Mouse (Mus musculus): ENCODE results near the gene Slc4a4. TPM values are rescaled to one million over a fixed set of nuclear protein-coding genes. Genes with fewer than 3 reads are reported as not detected.
"Not testable (repeated sequence)": the region's sequence is repeated elsewhere in the genome, so short reads cannot be mapped to it uniquely, and the experiment has no call there.

The Slc4a4 gene
- polyA plus RNA-seq, 1 experiment from 2014 or later, result 2.5 TPM

DNA sequence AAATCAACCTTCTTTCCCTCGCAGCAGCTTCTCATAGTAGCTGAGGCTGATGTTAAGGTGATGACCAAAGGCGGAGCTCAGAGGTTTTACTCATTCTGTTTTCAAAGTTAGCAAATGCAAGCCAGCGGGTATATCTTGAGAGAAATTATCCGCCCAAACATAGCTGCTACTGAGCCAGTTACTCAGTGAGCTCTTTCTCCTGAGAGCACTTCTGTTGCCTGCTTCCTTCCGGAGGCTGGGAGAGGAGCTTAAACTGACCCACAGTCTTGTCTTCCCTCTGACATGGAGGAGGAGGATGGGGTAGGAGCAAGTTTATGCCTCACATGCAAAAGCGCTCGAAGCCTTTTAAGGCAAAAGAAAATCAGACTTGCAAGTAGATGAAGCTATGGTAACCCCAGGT is 201.3 kb downstream of the Slc4a4 start:
- Histone ChIP-seq H3K27ac (no peak overlapping the region), H3K36me3 (no peaks in the 10 kb centered on the region), H3K4me1 (replicated peaks) (no peaks in the 10 kb centered on the region), H3K27me3 (ENCODE audit: insufficient read depth, poor library complexity, severe bottlenecking) (no peaks in the 10 kb centered on the region), H3K9me3 (no peaks in the 10 kb centered on the region), H3K4me3 (no peak overlapping the region)
- no peak for DNase-seq (ENCODE audit: low spot score)
- WGBS, result 92% methylated on average over 7 of the region's 7 CpGs

DNA sequence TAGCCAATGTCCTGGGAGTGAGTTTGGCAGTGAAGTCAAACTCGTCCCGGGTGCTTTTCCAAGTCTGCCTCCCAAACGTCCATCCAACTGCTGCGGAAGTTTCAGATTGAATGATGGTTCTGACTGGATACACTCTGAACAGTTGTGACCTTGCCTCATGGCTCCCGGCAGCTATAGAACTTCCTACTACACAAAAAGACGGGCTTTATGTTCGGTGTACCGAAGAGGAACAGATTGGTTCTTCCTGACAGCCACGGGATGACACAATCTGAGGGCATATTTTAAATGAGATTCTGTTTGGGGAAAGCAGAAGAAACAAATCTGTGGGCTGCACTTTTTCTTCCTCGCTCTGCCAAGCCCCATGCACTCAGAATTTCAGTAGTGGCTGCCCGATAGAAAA is 201.8 kb downstream of the Slc4a4 start:
- no peaks in the 10 kb centered on the region for H3K9me3 ChIP-seq
- no peak for DNase-seq (ENCODE audit: low spot score)
- H3K4me3 ChIP-seq, result no peak overlapping the region
- H3K27me3 ChIP-seq (ENCODE audit: insufficient read depth, poor library complexity, severe bottlenecking), result no peaks in the 10 kb centered on the region
- H3K36me3 ChIP-seq, result no peaks in the 10 kb centered on the region
- H3K27ac ChIP-seq, result no peak overlapping the region
- no peaks in the 10 kb centered on the region for H3K4me1 ChIP-seq (replicated peaks)
- WGBS, result 75% methylated on average over 11 of the region's 11 CpGs

- Histone ChIP-seq H3K4me3 (no peak overlapping the region), H3K4me1 (replicated peaks) (no peaks in the 10 kb centered on the region), H3K27me3 (ENCODE audit: insufficient read depth, poor library complexity, severe bottlenecking) (no peaks in the 10 kb centered on the region), H3K27ac (no peak overlapping the region), H3K9me3 (no peaks in the 10 kb centered on the region), H3K36me3 (no peaks in the 10 kb centered on the region)
- no peak for DNase-seq (ENCODE audit: low spot score)
- WGBS, result 82% methylated on average over 3 of the region's 3 CpGs
These were observed 203.5 kb downstream of the Slc4a4 start for GRCm38 (mm10) chr5:89090131-89090530.

DNA sequence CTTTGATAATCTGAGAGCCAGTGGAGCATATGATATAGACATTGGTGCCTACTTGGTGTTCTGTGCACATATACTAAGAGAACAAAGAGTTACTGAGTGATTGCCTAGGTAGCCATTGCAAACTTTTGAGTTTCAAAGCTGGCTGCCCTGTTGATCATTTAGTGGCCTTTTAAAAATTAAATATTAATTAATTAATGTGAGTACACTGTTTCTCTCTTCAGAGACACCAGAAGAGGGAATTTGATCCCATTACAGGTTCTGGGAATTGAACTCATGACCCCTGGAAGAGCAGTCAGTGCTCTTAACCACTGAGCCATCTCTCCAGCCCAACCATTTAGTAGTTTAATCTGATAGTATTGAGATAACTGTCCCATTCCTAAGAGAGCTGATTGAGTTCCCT is 209.8 kb downstream of the Slc4a4 start:
- DNase-seq (ENCODE audit: low spot score), result no peak
- Histone ChIP-seq H3K27ac (no peak overlapping the region), H3K4me1 (replicated peaks) (no peaks in the 10 kb centered on the region)

DNA sequence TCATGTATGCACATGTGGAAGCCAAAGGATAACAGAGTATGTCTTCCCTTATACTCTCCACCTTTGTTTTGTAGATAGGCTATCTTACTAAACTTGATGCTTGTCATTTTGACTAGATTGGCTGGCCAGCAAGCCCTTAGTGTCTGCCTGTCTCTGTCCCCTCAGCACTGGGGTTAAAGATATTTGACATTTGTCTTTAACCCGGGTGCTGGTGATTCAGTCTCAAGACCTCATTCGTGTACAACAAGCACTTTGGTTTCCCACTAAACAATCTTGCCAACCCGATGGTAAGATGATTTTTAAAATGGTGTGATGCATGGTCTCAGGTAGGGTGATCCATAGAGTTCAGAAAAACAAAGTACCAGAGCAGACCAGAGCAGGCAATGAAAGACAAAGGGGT is 210.7 kb downstream of the Slc4a4 start:
- Histone ChIP-seq H3K4me1 (replicated peaks) (no peaks in the 10 kb centered on the region), H3K27me3 (ENCODE audit: insufficient read depth, poor library complexity, severe bottlenecking) (no peaks in the 10 kb centered on the region), H3K36me3 (no peaks in the 10 kb centered on the region), H3K9me3 (no peaks in the 10 kb centered on the region), H3K27ac (no peak overlapping the region), H3K4me3 (no peak overlapping the region)
- WGBS, result 87% methylated on average over 3 of the region's 3 CpGs
- no peak for DNase-seq (ENCODE audit: low spot score)

More for the DNA sequence above, 209.8 kb downstream of the Slc4a4 start:
- Histone ChIP-seq H3K9me3 (no peaks in the 10 kb centered on the region), H3K27me3 (ENCODE audit: insufficient read depth, poor library complexity, severe bottlenecking) (no peaks in the 10 kb centered on the region), H3K4me3 (no peak overlapping the region), H3K36me3 (no peaks in the 10 kb centered on the region)

DNA sequence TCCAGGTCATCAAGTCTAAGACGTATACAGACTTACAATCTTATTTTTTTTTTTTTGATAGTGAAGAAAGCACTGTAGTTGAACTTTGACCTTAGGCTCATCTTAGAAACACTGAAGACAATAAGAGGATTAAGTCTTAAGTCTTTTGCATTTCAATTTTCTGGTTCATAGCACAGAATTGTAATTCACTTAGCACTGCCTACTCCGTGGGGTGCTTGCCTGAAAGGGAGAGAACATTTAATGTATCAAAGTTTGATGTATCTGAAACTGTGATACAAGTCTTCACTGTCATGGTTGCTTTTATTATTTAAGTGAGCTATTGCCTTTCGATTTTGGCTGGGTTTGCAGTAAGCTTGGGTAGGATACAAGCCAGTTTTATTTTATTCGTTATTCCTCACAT is 211.5 kb downstream of the Slc4a4 start:
- H3K27me3 ChIP-seq (ENCODE audit: insufficient read depth, poor library complexity, severe bottlenecking), result no peaks in the 10 kb centered on the region
- WGBS, result 52% methylated on average over 4 of the region's 4 CpGs

GRCm38 (mm10) chr5:89099886-89100285 is 213.3 kb downstream of the Slc4a4 start:
- H3K27ac ChIP-seq, result no peak overlapping the region
- WGBS, result 84% methylated on average over 3 of the region's 3 CpGs
- no peaks in the 10 kb centered on the region for H3K27me3 ChIP-seq (ENCODE audit: insufficient read depth, poor library complexity, severe bottlenecking)
- no peak for DNase-seq (ENCODE audit: low spot score)
- no peak overlapping the region for H3K4me3 ChIP-seq
- H3K36me3 ChIP-seq, result no peaks in the 10 kb centered on the region
- H3K9me3 ChIP-seq, result no peaks in the 10 kb centered on the region
- H3K4me1 ChIP-seq (replicated peaks), result no peaks in the 10 kb centered on the region

More for the DNA sequence above, 211.5 kb downstream of the Slc4a4 start:
- no peaks in the 10 kb centered on the region for H3K36me3 ChIP-seq
- no peak overlapping the region for H3K4me3 ChIP-seq
- DNase-seq (ENCODE audit: low spot score), result no peak
- H3K9me3 ChIP-seq, result no peaks in the 10 kb centered on the region
- no peaks in the 10 kb centered on the region for H3K4me1 ChIP-seq (replicated peaks)
- H3K27ac ChIP-seq, result no peak overlapping the region

DNA sequence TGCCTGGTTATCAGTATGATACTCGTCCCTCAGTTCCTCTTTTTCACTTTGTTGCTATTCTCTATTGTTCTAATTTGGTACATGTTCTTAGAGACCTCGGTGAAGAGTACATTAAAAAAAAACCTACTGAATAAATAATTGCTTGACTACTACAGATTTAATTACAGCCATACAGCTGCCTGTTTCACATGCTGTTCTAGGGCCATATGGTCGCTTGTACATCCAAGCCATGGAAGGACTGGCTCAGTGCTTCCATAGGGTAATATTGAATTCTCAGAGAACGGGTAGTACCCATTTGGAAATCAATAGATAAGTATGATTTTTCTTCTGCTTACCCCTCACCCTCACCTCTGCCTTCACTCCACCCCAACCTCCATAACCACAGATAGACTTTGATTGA is 215.9 kb downstream of the Slc4a4 start:
- H3K4me3 ChIP-seq, result no peak overlapping the region
- no peaks in the 10 kb centered on the region for H3K9me3 ChIP-seq
- H3K27me3 ChIP-seq (ENCODE audit: insufficient read depth, poor library complexity, severe bottlenecking), result no peaks in the 10 kb centered on the region
- 81% methylated on average over 4 of the region's 4 CpGs for WGBS
- no peak for DNase-seq (ENCODE audit: low spot score)
- H3K36me3 ChIP-seq, result no peaks in the 10 kb centered on the region
- no peak overlapping the region for H3K27ac ChIP-seq
- peaks cover 7% of the 10 kb centered on the region; the same call in 1 of the 2 replicates for H3K4me1 ChIP-seq (replicated peaks)

- no peaks in the 10 kb centered on the region for H3K36me3 ChIP-seq
- no peak overlapping the region for H3K27ac ChIP-seq
- H3K9me3 ChIP-seq, result no peaks in the 10 kb centered on the region
- no peak for DNase-seq (ENCODE audit: low spot score)
- H3K4me3 ChIP-seq, result no peak overlapping the region
- peaks cover 7% of the 10 kb centered on the region; the same call in 1 of the 2 replicates for H3K4me1 ChIP-seq (replicated peaks)
- H3K27me3 ChIP-seq (ENCODE audit: insufficient read depth, poor library complexity, severe bottlenecking), result no peaks in the 10 kb centered on the region
- WGBS, result 68% methylated on average over 9 of the region's 9 CpGs
These were observed 218.7 kb downstream of the Slc4a4 start for GRCm38 (mm10) chr5:89105346-89105745.

GRCm38 (mm10) chr5:89106217-89106616 is 219.6 kb downstream of the Slc4a4 start:
- Histone ChIP-seq H3K9me3 (no peaks in the 10 kb centered on the region), H3K27me3 (ENCODE audit: insufficient read depth, poor library complexity, severe bottlenecking) (no peaks in the 10 kb centered on the region), H3K4me3 (no peak overlapping the region), H3K27ac (no peak overlapping the region), H3K4me1 (replicated peaks) (peaks cover 7% of the 10 kb centered on the region; the same call in 1 of the 2 replicates), H3K36me3 (no peaks in the 10 kb centered on the region)
- DNase-seq (ENCODE audit: low spot score), result no peak

GRCm38 (mm10) chr5:89108809-89109208 is 222.2 kb downstream of the Slc4a4 start:
- 80% methylated on average over 1 of the region's 1 CpGs for WGBS
- DNase-seq (ENCODE audit: low spot score), result no peak

DNA sequence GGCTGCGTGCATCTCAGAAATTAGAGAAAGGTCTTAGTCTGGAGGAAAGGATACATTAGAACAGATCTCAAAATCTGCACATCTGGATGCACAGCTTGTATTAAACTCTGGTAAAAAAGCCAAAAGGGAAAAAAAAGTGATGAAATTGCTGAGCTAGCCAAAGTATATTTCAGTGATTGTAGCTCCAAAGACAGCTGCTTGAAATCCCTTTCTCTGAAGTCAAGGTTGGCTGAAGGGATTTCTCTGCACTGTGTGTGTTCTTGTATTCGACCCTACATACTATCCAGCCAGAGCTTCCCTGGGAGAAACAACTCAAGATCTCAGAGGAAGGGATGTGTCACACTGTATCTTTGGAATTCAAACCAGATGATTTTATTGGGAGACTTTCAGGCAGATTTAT is 223.2 kb downstream of the Slc4a4 start:
- Histone ChIP-seq H3K27me3 (ENCODE audit: insufficient read depth, poor library complexity, severe bottlenecking) (no peaks in the 10 kb centered on the region), H3K4me1 (replicated peaks) (peaks cover 7% of the 10 kb centered on the region; the same call in 1 of the 2 replicates), H3K9me3 (no peaks in the 10 kb centered on the region), H3K27ac (no peak overlapping the region), H3K36me3 (no peaks in the 10 kb centered on the region), H3K4me3 (no peak overlapping the region)
- DNase-seq (ENCODE audit: low spot score), result no peak
- 81% methylated on average over 2 of the region's 2 CpGs for WGBS

More at GRCm38 (mm10) chr5:89108809-89109208, 222.2 kb downstream of the Slc4a4 start:
- no peak overlapping the region for H3K4me3 ChIP-seq
- no peaks in the 10 kb centered on the region for H3K27me3 ChIP-seq (ENCODE audit: insufficient read depth, poor library complexity, severe bottlenecking)
- H3K4me1 ChIP-seq (replicated peaks), result peaks cover 7% of the 10 kb centered on the region; the same call in 1 of the 2 replicates
- H3K27ac ChIP-seq, result no peak overlapping the region
- no peaks in the 10 kb centered on the region for H3K36me3 ChIP-seq
- H3K9me3 ChIP-seq, result no peaks in the 10 kb centered on the region

- not testable (repeated sequence) for H3K4me1 ChIP-seq (replicated peaks); H3K27ac ChIP-seq; H3K36me3 ChIP-seq; H3K9me3 ChIP-seq; H3K27me3 ChIP-seq (ENCODE audit: insufficient read depth, poor library complexity, severe bottlenecking); DNase-seq (ENCODE audit: low spot score); H3K4me3 ChIP-seq
- 95% methylated on average over 16 of the region's 17 CpGs for WGBS
These were observed 225.4 kb downstream of the Slc4a4 start for GRCm38 (mm10) chr5:89111987-89112386.

GRCm38 (mm10) chr5:89120881-89121280 is 234.3 kb downstream of the Slc4a4 start:
- 57% methylated on average over 1 of the region's 1 CpGs for WGBS
- no peak for DNase-seq (ENCODE audit: low spot score)
- Histone ChIP-seq H3K27ac (no peak overlapping the region), H3K36me3 (no peaks in the 10 kb centered on the region), H3K4me1 (replicated peaks) (no peaks in the 10 kb centered on the region), H3K9me3 (no peaks in the 10 kb centered on the region), H3K27me3 (ENCODE audit: insufficient read depth, poor library complexity, severe bottlenecking) (no peaks in the 10 kb centered on the region), H3K4me3 (no peak overlapping the region)

Measured in hindbrain, embryonic 10.5 days (tissue).